ENCODE assay signal across 8 mouse cellular contexts in the genomic region with DNA sequence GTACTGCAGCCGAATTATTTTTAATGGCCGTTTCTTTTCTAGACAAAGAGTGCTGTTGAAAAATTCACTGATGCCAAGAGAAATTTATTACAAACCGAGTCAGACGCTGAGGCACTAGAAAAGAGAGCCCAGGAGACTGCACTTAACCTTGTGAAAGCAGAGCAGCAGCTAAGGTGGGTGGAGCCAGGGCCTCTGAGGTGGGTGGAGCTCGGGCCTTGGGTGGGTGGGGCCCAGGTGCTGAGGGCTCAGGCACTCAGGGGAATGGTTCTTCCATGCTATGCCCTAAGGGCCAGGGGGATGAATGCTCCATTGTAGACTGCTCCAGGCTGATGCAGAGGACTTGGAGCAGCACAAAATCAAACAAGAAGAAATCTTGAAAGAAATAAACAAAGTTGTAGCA. TPM values are rescaled to one million over a fixed set of nuclear protein-coding genes. Genes with fewer than 3 reads are reported as not detected.
DNase-seq lines count a peak whose midpoint lies in the region.

No protein-coding gene starts in this region.

- intact Hi-C loops in heart, postnatal 36 days (cut with DNase I) = no loop called here

- peak; percentile 91 for DNase-seq in heart, adult 11 months
- DNase-seq in heart, postnatal 36 days = no peak
- DNase-seq in CD4-positive helper T cell, adult 2 months (ENCODE audit: low read depth, low spot score) = peak; percentile 12
- DNase-seq in embryo, embryonic 10.5 days (ENCODE audit: low spot score) = peak; percentile 13
- peak; percentile 59 to 64 for DNase-seq in lung, adult 18-20 months
- no peak for DNase-seq in cerebellum, postnatal 25 days
- no peak for DNase-seq in heart, adult 8-10 months (ENCODE audit: low spot score)
- no peak for DNase-seq in cerebellum, adult 9-10 months

RNA-seq across cellular contexts. Expression of gene Rab14, which starts 40.7 kb away (rescaled TPM):
- total RNA-seq in heart, postnatal 36 days (2021) = 100 to 1,000 TPM; 133 to 134 TPM
- total RNA-seq in heart, adult 8-10 months (2022) = 100 to 1,000 TPM; 120 to 139 (median 132) TPM

RNA-seq across cellular contexts. Expression of gene Cntrl, which starts 50.9 kb away (rescaled TPM):
- 1 to 10 TPM; 6.9 to 8.0 TPM for total RNA-seq in heart, postnatal 36 days (2021)
- total RNA-seq in heart, adult 8-10 months (2022) = 1 to 10 TPM; 5.9 to 8.2 (median 6.2) TPM

RNA-seq across cellular contexts. Expression of gene AI182371, which starts 58.9 kb away (rescaled TPM):
- under 1 TPM in 1 of 2 experiments, not detected in 1; 0.27 TPM for total RNA-seq in heart, postnatal 36 days (2021)
- total RNA-seq in heart, adult 8-10 months (2022) = under 1 TPM in 1 of 4 experiments, not detected in 3; 0.25 TPM

Comparison
In these comparisons a context has a peak if more than half of its experiments do, and no peak if none do; other contexts are left out.
1. DNase-seq: peak in heart, adult 11 months (single experiment), CD4-positive helper T cell, adult 2 months (single experiment), embryo, embryonic 10.5 days (single experiment) and lung, adult 18-20 months (2 of 2); none in heart, postnatal 36 days (0 of 2), cerebellum, postnatal 25 days (0 of 2), heart, adult 8-10 months (single experiment) and cerebellum, adult 9-10 months (single experiment).